Mouse (Mus musculus): ENCODE data around the gene Ech1.

The Ech1 gene

DNA sequence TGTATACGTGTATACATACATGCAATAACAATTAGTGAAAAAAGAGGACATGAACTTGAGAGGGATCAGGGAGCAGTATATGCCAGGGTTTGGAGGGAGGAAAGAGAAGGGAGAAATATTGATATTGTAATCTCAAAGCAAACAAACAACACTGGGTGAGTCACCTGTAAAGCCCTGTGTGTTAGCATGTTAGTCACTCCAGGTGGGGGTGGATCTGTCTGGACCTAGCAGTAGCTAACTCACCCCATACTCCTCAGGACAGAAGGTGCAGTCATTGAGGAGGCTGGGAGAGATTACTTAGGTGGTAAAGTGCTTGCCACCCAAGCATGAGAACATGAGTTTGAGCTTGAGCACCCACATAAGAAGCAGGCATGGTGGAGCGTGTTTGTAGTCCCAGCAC is 34.9 kb downstream of the Ech1 start:
- no peak for DNase-seq (ENCODE audit: low spot score in 2 of 2)

DNA sequence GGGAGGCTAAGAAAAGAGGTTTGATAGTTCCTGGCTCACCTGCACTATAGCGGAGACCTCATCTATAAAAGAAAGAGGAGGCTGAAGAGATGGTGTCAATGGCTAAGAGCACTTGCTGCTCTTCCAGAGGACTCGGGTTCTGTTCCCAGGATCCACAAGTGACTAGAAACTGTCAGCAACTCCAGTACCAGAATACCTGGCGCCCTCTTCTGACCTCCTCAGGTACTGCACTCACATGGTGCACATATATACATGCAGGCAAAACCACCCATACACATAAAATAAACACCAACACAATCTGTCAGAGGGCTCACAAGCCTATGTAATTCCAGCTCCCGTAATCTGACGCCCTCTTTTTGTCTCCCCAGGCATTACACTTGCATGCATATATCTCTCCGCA is 35.9 kb downstream of the Ech1 start:
- DNase-seq (ENCODE audit: low spot score in 2 of 2): no peak

DNA sequence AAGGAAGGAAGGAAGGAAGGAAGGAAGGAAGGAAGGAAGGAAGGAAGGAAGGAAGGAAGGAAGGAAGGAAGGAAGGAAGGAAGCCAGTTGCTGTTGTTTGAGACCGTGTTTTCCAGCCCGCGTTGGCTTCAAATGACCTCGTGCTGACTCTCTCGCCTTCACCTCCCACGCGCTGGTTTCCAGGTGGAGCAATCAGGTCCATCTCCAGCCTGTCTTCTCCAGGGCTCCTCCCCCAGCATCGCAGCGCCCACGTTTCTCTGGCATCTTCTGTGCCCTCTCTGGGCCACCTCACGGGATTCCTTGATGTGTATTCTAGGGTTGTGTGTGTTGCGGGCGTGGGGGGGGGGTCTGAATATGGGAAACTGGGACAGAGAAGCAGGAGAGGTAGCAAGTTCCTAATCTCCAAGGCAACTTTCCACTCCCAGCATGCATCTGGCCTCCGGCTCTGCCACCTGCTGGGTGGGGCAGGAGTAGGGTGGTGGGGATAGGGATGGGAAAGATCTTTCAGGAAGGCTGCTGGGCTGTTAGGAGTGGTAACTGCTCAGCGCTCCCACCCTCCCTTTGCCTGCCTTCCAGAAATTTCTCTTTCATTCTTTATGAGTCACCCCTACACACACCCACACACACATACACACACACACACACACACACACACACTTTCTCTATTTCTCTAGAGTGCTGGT is 37.9 kb downstream of the Ech1 start:
- no peak for DNase-seq (ENCODE audit: low spot score in 2 of 2)

DNA sequence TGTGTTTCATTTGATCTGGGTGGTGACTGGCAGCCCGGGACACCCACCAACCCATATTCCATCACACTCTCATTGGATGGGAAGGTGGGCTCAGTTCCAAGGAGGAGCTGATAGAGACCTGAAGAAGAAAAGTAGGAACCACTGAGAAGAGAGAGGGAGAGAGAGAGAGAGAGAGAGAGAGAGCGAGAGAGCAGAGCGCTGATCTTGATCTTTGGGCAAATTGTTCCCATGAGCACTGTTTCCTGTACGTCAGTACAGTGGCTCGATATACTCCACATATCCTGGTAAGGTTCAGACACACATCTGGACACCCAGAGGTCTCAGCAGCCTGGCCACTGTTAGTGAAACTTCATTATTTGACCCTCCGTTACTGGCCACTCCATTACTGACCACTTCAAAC is 38.5 kb downstream of the Ech1 start, which contains the start of gene Lgals7:
Gene Lgals7, plus strand, starts transcription at position 314 of the 400 bp plus-strand sequence.
- no peak for DNase-seq (ENCODE audit: low spot score in 2 of 2)

DNA sequence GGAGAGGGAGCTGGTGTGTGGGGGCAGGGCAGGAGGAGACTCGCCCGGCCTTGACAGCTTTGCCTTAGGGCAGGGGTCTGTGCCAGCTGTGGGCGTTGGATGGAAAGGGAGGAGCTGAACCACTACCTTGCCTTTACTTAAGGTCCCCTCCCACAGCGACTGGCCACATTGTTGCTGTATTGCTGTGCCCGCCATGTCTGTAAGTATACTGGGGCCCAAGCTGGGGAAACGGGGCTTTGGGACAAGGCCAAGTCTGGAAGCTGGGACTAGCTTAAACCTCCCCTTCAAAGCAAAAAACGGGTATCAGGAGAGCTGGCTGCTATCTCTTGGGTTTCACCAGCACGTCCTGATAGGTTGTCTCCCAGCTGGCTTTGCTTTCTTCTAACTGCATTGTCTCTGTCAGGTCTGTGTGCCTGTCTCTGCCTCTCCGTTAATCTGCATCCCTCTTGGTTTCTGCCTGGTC is 39.3 kb downstream of the Ech1 start:
- no peak for DNase-seq (ENCODE audit: low spot score in 2 of 2)

DNA sequence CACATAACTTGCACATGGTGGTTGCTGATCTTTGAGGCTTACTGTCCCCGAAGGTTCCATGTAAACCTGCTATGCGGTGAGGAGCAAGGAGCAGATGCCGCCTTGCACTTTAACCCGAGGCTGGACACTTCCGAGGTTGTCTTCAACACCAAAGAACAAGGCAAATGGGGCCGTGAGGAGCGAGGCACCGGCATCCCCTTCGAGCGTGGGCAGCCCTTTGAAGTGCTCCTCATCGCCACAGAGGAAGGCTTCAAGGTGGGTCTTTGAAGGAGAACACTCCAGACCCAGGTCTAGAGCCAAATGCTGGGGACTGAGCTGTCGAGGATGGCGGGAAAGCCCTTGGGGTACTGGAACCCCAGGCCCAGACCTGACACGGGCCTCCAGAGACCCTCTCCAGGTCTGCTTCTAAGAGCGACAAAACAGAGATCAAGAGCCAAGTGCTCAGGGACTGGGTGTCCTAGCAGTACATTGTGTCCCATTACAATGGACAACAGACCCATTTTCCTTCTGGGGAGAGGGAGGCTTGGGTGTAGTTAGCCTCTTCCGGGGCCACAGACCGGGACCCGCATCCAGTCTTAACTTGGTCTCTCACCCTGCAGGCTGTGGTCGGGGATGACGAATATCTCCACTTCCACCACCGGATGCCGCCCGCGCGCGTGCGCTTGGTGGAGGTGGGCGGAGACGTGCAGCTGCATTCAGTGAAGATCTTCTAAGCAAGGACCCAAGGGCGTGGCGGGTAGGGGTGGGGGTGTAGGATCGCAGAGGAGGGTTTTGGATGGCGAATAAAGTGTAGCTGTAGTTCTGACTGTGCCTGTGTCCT is 40.7 kb downstream of the Ech1 start:
- DNase-seq (ENCODE audit: low spot score in 2 of 2): peak; percentile 93 to 95

DNA sequence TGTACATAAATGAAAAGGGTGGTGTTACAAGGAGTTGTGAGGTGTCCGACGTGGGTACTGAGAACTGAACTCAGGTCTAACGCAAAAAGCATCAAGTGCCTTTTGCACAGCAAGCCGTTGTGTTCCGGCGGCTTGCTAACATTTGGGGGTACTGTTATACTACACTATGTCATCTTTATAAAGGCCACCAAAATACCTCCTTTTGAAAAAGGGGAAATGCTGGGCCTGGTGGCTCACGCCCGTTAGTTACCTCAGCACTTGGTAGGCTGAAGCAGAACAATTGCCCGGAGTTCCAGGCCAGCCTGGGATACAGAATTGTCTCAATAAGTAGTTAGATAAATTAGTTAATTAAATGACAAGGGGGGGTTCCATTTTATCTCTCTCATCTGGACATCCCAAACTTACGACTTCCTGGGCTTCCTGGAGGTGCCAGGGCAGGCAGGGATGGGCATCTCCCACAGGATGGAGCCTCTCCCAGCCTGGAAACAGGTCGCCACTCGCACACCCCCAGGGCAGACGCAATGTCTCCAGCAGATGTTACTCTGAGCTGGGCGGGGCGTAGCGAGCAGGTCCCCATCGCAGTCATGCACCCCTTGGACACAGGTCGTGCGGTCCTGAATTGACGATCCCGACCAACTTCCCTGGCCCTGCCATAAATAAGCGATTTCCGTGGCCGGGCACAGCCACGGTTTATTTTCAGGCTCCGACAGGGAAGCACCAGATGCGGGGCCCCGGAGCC is 41.9 kb downstream of the Ech1 start:
- DNase-seq (ENCODE audit: low spot score in 2 of 2): no peak

DNA sequence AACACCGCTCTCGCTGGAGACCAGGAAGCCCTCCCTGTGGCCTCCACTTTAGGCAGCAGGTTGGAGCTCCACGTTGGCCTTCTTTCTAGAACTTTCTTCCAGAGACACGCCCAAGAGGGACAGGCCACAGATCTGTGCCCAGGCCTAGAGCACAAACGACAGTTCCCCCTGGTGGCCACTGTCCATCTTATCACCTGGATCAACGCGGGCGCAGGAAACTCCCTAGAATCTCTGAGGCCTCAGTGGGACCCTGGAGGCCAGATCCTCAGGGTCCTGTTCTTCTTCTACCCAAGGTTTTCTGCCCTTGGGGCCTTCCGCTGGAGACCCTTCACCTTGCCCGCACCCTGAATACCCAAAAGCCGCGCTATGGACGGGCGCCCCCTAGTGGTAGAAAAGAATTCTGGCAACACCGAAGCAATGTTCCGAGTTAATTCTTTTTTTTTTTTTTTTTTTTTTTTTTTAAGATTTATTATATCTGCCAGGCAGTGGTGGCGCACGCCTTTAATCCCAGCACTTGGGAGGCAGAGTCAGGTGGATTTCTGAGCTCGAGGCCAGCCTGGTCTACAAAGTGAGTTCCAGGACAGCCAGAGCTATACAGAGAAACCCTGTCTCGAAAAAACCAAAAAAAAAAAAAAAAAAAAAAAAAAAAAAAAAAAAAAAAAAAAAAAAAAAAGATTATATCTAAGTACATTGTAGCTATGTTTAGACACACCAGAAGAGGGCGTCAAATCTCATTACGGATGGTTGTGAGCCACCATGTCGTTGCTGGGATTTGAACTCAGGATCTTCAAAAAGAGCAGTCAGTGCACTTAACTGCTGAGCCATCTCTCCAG is 42.7 kb downstream of the Ech1 start:
- peak; percentile 61 to 75 for DNase-seq (ENCODE audit: low spot score in 2 of 2)

DNA sequence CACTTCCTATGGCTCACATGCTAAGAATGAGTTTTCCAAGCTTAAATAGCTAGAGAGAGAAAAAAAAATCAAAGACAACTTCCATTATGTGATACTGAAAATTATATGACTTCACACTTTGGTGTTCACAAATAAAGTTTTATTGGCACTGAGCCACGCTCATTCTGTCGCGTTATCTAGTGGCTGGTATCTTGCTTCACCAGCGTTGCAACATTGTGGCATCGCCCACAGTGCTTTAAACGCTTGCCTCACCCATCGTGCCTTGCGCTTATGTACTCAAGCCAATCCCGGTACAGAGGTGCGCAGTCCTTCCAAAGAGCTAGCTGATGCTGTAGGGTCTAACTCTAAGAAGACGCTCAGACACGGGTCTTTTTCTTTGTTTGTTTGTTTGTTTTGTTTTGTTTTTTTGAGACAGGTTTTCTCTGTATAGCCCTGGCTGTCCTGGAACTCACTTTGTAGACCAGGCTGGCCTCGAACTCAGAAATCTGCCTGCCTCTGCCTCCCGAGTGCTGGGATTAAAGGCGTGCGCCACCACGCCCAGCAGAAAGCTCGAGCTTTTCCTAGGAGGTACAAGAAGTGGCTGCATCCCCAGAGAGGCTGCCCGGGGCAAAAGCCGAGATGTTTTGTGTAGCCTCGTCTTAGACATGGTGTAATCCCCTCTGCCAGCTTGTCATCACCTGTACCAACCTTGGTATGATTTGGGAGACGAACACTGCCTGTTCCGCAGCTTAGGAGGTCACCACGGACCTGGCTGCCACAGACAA is 46.1 kb downstream of the Ech1 start:
- DNase-seq (ENCODE audit: low spot score in 2 of 2): no peak

DNA sequence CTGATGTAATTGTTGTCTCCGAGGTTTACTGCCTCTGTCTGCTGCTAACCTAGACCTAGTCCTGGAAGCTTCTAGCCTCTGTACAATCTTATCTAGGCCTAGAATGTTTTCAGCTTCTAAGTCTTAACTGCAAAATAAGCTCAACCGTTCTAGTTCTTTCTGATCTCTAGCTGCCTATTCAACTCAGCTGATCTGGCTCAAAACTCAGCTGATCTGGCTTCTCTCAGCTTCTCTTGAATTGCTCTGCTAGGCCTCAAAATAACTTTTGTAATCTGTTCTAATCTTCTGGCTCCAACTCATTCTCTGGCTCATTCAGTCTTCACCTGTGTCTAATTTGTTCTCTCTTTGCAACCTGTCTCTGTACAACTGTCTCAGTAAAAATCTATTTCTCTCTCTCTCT is 49.5 kb downstream of the Ech1 start:
- no peak for DNase-seq (ENCODE audit: low spot score in 2 of 2)

DNA sequence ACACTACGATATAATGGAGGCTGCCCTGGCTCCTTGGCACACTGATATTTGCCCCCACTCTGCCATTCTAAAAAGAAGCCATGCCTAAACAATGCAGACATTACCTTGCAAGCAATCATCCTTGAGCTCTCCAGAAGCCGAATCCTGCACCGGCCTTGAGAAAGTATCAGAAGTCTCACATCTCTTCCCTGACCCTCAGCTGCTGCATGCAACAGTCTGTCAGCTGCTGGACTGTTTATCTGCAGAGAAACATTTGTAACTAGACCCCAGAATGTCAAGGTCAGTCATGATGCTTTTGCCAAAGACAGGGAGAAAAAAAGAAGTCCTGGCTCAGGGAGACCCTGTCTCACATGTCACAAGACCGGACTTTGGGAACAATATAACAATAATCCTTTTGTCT is 51.1 kb downstream of the Ech1 start:
- DNase-seq (ENCODE audit: low spot score in 2 of 2): no peak

DNA sequence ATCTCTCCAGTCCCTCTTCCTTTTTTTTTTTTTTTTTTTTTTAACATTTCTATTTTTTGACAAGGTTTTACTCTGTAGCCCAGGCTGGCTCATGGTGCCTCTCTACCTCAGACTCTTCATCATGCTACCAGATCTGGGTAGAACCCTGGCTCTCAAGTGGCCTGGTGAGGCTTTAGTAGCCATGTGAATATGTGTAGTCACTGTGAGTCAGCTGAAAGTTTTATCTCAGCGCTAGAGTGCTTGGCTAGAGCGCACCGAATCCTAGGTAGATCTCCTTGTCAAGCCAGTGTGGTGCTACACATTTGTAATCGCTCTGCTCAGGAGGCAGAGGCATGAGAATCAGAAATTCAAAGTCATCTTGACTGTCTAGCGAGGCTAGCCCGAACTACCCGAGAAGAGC is 52.1 kb downstream of the Ech1 start:
- no peak for DNase-seq (ENCODE audit: low spot score in 2 of 2)

DNA sequence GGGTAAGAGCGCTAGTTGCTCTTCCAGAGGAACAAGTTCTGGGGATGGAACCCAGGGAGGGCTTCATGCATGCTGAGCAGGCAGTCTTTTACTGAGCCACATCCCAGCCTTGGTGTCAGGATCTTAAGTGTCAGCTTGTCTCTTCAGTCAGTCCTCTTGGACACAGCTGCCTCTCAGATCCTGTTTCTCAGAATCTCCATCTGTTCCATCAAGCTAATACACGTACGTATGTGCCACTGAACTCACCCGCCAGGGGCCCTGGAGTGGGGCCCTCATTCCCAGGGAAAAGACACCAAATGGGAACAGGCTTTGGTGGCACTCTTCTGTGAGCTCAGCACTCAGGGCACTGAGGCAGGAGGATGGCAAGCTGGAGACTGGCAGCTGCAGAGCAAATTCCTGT is 52.8 kb downstream of the Ech1 start:
- no peak for DNase-seq (ENCODE audit: low spot score in 2 of 2)

DNA sequence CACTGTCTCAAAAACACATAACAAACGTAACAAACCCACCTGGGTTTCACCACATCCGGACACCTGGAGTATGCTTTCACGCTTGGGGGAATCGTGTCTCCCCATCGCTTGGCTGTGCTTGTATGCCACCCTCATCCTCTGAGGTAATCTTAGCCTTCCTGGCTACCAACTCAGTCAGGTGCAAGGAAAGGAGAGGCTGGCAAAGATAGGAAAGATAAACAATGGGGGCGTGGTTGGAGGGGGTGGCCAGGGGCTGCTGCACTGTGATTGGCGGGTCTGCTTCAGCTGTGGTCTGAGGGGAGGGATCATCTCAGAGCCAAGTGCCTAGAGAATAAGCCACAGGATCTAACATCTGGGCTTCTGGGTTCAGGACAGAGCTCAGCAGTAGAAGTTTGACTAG is 54.6 kb downstream of the Ech1 start:
- no peak for DNase-seq (ENCODE audit: low spot score in 2 of 2)

DNA sequence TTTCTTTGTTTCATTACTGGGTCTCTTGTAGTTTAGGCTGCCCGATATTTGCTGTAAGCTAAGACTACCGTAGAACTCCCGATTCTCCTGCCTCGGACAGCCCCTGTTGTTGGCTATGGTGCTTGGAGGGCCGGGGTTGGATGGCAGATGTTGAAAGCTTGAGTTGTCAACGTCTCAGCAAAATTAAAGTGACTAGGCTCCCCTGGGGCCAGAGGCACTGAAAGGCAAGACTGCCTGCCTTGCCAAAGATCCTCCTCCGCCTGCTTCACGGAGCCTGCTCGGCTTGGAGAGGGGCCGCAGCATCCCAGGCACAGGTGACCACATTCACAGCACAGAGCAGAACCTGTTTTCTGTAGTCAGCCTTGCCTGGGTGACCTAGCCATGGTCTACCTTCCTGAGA is 55.5 kb downstream of the Ech1 start:
- no peak for DNase-seq (ENCODE audit: low spot score in 2 of 2)

DNA sequence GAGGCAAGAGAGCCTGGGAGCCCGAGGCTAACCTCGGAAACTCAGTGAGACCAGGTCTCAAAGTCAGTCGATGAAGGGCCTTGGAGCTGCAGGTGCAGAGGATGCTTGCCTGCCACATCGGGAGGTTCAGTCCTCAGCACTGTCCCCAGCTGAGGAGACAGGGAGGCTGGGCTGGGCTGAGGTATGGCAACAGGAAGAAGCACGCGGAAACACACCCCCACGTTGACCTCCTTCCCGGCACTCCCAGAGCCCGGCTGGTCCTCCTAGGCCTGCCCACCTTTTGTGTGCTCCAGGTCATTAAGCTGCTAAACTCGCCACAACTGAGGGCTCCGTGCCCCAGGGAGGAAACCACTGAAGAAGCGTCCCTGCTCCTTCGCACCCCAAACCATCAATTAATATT is 56.2 kb downstream of the Ech1 start, which contains the start of gene Capn12:
Gene Capn12, plus strand, starts transcription at position 224 of the 400 bp plus-strand sequence.
- no peak for DNase-seq (ENCODE audit: low spot score in 2 of 2)

All from spleen, postnatal 36 days (tissue).